Mouse (Mus musculus): ENCODE measurements around the gene Vmn2r114.
"Not testable (repeated sequence)": the region's sequence is repeated elsewhere in the genome, so short reads cannot be mapped to it uniquely, and the experiment has no call there.

The Vmn2r114 gene

GRCm38 (mm10) chr17:23312437-23312836, at the start of gene Vmn2r114:
Vmn2r114 (minus strand) TSS chr17:23312537.
- DNase-seq (ENCODE audit: low spot score in 2 of 2): not testable (repeated sequence)

DNA sequence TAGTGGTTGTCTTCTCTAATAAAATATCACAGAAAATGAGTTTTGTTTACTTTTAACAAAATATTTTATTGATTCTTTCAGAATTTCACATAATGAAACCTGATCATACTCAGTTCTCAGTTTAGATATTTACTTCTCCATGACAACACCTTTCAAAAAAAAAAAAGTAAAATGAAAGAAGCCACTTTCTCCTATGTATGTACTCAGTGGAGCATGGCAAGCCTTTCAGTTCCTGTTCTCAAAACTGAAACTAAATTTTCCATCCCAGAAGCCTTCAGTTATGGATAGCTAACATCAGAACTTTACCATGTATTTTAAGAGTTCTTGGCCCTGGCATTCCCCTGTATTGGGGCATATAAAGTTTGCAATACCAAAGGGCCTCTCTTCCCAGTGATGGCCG, 39.3 kb upstream of the Vmn2r114 start:
- DNase-seq (ENCODE audit: low spot score in 2 of 2): no peak

DNA sequence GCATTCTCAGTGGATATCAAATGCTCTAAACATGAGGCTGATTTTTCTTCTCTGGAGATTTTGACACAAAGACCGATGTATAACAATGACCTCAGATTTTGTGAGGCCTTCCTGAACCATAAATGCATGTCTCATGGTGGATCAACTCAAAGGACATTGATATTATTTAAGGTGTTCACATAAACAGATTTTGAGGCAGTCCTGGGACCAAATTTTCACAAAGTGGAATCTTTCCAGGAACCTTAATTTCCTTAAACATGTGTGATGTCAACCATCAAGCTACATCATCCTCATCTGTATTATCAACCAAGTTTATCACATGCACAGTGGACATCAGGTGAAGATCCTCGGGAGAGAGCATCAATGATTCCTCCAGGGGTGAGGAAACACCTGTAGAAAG, 31.1 kb upstream of the Vmn2r114 start, which contains the start of gene Vmn2r115:
Gene Vmn2r115 (plus strand): TSS at position 301 of the 400 bp plus-strand sequence.
- DNase-seq (ENCODE audit: low spot score in 2 of 2): not testable (repeated sequence)

DNA sequence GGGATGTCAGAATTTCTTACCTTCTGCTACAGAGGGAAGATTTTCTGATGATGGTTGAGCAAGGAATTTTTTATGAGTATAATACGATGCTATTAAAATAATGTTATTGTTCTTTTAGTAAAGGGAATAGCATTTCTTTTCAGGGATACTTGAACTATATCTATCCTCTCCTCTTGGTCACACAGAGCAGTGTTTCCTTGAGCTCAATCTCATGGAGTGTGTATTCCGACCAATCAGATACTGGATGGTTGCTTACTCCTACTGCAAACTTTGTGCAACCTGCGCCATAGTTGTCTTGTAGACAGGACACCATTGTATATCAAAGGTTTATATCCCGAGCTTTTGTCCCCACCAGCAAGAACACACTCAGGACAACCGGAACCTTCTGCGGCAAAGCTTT, 18.3 kb upstream of the Vmn2r114 start:
- no peak for DNase-seq (ENCODE audit: low spot score in 2 of 2)
